Mouse (Mus musculus): Measurements from ENCODE around the gene Map1lc3b.
A peak's percentile ranks its signal among the peaks of the same experiment; 100 is the strongest.

Map1lc3b gene

DNA sequence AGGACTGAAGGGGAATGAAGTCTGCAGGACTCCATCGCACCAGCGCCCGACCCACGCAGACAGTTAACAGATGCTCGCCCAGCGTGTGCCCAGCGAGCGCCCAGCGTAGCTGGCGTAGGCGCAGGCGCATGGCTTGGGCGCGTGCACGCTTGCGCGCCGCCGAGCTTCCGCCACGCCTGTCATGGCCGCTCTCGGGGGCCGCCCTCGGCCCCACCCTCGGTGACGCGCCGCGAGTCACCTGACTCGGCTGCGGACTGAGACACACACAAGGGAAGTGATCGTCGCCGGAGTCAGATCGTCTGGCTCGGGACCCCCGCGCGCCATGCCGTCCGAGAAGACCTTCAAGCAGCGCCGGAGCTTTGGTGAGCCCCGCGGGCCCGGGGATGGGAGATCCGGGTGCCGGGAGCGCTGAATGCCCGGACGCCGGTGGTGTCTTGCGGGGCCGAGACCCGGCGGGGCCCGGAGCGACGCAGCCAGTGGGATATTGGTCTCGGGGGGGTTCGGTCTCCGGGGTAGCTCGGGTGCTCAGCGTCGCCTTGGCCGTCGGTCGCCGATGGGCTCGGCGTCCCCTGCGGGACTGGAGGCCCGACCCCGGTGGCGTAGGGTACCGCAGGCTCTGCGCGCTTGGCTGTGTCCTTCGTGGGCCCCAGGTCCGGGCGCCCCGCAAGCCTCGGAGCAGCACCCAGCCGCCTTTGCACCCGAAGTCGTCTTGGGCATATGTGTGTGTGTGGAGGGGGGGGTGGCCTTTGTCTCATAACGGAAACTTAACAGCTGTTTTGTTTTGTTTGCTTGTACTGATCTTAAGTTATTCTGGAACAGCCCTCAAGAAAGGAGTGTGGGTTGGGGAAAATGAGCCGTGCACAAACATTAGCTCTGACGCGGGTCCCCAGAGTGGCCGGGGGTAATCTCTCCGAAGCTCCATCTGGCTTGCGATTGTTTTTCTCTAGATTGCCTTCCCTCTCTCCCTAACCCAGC is at the start of gene Map1lc3b:
Gene Map1lc3b (plus strand): TSS at position 159 of the 975 bp plus-strand sequence.
- peak; percentile 97 to 98 for DNase-seq

DNA sequence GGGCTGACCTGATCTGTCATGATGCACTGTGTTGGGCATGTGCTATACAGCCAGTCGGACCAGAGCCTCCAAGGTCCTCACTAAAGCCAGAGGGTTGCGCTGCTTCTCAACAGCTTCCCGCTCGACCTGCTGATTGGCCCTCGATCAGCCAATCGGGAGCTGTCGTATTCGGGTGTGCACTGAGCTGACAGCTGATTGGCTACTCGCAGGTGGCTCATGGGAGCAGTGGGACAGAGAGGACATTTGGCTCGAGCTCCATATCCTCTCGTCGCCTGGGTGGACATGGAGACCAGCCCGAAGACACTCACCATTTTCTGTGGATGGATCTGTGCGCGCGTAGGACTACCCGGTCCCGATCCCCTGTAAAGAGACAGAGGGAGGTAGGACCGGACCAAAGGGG is 48.3 kb upstream of the Map1lc3b start:
- DNase-seq = peak in 1 of 2 experiments; percentile 19

DNA sequence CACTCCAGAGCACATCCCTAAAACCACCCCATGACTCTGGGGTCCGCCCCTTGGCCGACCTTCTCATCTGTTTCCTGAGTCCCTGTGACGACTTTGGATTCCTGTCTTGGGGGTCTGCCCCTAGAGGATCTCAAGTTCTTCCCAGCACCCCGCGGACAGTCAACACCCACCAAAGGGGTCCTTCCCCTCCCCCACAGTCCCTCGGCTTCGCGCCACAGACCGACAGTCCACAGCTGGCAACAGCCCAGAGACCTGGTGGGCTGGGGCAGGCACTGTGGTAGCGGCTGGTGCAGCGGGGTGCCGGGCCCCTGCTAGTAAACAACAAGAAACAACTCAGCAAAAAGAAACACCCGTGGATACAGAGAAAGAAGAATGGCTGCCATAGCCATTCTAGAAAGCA is 47.3 kb upstream of the Map1lc3b start:
- DNase-seq = peak in 1 of 2 experiments; percentile 30

DNA sequence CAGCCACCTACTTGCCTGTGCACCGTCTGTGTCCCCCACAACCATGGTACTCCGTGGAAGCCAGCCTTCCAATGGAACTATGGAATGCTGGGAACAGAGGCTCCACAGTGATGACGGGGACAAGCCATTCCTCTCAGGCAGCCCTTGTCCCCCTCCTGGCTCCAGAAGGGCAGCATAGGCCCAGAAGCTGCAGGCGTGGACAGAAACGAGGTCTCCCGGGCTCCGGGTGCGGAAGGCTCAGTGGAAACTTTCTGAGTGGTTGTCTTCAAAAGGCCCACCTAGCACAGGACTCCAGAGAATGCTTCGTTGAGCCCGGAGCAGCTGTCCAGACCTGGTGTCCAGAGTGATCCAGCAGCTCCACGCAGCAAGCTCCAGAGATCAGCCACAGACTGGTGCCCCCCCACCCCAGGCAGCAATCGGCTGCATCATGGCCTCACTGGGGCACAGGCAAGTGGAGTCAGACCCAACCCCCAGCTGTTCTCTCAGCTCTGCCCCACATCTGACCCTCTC is 45.8 kb upstream of the Map1lc3b start, which contains the start of gene 1700018B08Rik:
Gene 1700018B08Rik (minus strand): TSS at position 45 of the 510 bp plus-strand sequence.
- peak in 1 of 2 experiments; percentile 15 for DNase-seq

DNA sequence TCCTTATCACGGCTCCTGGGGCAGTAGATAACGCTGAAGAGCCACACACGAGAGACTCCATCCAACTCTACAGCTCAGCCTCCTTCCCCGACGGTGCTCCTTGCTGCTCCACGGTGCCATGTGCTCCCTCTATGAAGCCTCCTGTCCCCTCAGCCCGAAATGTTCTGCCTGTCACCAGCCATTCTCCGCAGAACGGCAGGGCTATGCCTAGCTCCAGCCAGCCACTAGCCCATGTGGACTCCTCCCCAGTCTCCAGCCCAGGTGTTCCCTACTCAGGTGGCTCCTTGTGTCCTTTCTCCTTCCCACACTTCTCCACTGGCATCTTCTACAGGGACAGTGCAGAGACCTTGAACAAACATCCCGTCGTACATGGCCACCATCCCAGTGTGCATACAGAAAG is 45.2 kb upstream of the Map1lc3b start:
- peak in 1 of 2 experiments; percentile 15 for DNase-seq

DNA sequence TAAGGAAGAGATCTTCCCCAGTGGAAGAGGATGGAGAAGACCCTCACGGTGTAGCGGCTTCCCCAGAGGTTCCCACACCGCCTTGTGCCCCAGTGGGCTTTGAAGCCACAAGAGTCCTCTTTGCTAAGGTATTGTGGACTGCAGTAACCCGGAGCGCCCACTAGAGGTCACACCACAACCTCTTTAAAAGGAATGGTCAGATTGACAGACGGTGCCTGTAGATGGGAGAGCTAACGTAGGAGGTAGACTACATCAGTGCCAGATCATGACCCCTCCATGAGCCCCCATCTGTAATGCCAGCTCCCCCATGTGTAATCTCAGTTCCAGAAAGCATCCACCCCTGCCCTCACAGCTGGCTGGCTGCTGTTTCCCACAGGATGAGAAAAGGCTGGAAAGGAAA is 43.0 kb upstream of the Map1lc3b start:
- peak; percentile 67 to 81 for DNase-seq

DNA sequence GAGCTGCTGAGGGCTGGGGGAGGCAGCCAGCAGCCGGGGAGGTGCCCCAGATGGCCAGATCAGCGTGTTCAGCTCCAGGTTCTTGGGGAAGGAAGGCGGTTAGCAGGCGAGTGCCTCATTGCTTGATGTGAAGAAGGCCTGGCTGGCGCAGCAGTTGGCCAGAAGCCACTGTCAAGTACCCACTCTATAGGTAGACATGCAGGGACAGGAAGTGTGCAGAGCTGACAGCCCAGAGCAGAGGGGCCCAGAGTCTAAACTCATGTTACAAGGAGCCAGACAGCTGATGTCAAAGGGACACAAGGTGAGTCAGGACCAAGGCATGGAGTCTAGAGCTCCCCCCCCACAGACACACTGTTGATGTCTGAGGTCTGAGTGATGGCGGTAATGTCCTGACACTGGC is 40.1 kb upstream of the Map1lc3b start:
- peak in 1 of 2 experiments; percentile 53 for DNase-seq

DNA sequence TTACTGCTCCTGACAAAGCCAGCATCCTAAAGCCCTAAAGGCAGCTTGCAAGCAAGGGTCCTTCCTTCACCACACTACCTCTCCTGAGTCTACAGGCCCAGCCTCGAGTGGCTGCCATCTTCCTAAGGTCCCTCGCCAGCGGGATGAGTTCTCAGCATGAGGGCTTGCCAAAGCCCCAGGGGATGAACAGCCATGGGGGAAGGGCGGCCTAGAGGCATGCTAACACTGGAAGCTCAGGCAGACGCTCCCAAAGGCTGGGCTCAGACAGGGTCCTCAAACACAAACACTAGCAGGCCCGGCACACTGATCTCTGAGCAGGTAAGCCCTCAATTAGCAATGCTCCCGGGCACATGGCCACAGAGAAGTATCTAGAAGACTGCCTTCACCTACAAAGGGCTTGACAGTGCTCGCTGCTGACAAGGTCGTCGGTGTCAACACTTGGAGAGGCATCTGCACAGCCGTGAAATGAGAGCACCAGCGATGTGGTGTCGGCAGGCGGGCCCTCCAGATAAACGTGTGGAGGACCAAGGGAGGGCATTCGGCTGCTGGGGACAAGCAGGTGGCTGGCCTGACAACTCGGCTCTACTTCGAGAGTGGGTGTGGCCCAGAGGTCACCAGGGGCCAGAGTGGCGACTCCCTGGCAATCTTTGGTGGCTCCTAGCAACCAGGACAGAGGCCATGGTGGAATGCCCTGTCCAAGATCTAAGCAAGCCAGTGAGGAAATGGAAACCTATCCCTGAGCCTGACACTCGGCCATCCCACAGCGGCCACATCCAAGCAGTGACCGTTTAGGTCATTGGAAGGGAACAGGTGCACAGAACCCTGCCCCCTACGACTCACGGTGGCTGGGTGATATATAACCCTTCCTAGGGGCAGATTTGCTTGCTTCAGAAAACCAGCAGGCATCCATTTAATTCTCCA is 38.8 kb upstream of the Map1lc3b start:
- DNase-seq = peak in 1 of 2 experiments; percentile 24

DNA sequence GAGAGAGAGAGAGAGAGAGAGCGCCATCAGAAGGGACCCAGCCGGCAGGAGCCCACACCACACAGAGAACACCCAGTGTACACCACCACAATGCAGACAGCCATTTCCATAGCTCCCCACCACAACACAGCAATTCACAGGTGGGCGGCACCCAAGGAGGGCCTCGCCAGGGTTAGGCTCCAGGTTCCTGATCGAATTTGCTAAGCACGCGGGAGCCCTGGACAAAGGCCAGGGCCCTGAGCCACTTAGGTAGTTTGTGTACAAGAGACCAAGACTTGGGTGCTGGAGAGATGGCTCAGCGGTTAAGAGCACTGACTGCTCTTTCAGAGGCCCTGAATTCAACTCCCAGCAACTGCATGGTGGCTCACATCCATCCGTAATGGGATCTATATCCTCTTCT is 37.7 kb upstream of the Map1lc3b start:
- peak in 1 of 2 experiments; percentile 21 for DNase-seq

DNA sequence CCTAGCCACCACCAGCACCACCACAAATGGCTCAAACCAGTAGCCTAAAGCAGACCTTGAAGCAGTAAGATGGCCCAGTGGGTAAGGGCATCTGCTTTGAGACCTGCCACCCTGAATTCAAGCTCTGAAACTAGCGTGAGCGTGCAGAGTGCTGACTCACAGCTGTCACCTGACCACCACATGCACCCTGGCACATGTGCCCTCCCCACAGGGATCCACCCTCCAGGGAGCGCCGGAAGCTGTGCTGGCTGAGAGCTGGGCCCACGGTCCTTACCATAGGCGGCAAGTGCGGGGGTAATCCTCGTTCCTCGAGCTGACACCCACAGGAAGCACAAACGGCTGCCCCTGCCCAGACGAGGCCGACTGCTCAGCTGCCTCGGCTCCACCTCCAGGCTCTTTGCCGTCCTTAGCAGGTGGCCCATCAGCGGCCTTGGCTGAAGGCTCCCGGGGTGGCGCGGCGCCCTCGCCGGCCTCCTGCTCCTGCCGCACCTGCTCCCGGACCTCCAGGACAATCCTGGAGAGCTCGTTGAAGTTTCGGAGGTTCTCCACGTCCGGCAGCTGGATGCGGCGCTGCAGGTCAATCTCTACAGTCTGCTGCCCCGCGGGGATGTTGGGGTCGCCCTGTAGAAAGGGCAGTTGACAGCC is 36.2 kb upstream of the Map1lc3b start:
- peak in 1 of 2 experiments; percentile 20 for DNase-seq

DNA sequence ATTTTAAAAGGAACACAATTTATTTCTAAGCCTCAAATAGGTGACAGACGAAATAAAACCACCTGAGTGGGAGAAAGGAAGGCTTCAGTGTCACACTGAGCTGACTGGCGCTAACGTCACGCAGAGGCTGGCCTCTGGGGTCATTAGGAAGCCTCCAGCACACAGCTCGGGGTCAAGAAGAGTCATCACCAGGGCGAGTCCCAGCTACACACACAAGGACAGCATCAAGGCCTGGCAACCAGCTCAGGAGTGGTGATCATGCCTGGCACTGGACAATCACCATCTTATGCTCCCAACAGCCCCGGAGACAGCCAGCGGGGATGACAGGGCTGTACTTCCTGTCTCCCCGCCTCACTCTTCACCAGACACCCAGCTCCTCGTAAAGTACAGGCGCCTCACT is 32.4 kb upstream of the Map1lc3b start:
- no peak for DNase-seq

DNA sequence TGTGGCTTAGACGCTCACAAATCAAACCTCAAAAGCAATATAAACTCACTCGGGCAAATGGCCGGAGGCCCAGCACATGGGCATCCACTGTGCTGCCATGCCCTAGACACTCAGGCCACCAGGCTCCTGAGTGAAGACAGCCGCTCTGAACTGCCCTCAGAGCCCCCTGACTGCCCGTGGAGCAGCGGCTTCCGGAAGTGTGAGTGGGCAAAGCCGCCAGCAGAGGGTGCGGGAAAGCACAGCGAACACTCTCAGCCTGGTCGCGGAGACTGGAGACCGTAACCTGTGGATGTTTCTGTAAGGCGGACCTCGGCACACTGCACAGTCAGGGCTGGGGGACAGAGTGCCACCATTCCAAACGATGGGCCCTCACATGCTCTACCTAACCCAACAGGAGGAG is 31.6 kb upstream of the Map1lc3b start:
- no peak for DNase-seq

DNA sequence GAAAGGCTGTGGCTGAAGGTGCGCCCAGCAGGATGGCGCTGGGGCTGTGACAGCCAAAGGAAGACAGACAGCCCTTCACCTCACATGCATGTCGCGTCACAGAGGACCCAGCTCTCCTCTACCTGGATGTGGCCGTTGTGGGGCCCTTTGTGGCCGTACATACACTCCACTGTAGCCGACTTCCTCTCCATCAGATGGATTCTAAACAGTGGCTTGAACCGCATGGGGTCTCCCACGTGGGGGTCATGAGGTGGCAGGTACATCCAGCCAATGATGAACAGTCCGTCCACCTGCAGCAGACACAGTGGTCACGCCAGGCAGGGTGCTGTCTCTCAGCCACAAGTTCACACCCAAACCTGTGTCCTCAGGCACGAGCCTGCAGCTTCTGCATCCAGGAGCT is 30.4 kb upstream of the Map1lc3b start:
- no peak for DNase-seq

DNA sequence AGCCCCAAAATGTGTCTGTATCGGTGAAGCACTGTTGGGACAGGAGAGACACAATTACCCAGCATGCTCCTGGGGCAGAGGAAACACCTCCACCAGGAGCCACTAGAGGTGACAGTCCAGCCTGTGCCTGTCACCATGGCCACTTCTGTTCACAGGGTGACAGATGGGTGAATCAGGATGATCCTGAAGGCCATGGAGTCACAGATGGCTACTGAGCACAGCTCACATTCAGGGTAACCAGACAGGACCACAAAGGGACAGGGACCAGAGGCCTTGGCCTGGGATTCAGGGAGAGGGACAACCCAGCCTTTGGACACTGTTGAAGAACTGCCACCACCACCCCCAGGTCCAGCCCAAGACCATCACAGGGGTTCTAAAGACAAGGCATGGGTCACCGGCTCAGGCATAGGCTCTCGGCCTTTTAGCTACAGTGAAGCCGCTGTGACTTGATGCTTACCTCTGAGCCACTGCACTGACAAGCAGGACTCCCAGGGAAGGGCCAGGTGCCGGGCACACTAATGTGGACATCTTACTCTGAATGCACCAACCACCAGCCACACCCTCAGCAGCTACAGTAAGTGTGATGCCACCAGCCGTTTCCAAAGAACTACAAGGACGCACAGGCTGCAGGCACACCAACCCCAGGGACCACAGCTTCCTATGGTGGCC is 29.6 kb upstream of the Map1lc3b start:
- DNase-seq = no peak

DNA sequence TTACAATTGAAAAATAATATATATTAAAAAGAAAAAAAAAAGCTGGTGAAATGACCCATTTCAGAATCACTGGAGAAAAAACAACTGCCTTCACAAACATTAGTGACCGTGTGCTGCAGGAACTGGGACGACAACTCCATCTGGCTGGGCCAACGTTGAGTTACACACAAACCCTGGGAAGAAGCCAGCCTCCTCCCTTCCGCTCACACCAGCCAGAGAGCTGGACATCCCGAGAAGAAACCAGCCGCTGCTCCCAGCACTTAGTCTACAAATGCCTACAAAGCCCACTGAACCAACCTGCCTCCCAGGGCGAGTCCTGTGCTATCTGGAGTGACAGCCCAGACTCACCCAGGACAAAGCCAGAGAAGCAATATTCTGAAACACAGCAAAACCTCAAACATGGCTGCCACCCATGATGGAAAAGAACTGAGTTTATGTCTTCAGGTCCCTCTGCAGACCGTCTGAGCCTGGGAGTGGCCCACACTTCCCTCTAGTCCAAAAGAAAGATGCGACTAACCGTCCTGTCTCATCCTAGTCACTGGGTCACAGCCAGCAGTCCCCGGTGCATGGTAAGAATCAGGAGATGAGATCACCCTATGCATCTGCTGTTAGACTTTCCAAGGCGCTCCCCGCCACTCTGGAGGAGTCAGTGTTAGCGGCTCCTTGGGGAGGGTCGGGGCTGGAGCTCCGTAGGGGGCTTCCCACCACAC is 28.4 kb upstream of the Map1lc3b start:
- peak in 1 of 2 experiments; percentile 61 for DNase-seq

DNA sequence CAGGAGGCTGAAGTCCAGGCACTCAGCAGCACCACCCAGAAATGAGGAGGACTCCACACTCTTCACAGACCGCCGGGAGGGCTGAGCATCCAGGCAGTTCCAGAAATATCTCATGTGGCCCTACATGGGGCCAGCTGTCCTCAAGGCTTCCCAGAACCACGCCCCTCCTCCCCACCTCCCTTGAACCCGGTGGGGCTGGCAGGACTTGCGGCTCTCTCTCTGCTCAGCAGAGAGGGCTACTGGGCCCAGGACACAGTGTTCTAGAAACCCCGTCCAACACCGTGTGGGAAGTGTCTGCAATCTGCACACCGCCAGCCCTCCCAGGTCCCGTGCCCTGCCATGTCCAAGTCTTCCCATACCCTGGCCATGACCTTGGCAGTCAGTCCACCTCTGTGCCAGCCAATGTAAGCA is 27.2 kb upstream of the Map1lc3b start:
- DNase-seq = peak in 1 of 2 experiments; percentile 64

DNA sequence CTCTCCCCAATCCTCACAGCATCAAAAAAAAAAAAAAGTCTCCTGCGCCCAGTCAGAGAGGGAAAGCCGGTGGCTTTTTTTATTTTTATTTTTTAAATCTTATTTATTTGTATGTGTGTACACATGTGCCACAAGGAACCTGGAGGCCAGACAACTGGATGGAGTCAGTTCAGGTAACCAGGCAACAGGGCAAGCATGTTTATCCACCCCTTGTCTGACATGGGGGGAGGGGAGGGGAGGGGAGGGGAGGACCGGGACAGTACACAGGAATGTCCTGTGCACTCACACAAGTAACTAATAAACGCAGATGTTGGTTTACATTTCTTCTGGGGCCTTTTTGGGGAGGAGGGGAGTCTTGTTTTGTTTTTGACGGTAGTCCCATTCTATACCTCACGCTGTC is 26.5 kb upstream of the Map1lc3b start:
- no peak for DNase-seq

DNA sequence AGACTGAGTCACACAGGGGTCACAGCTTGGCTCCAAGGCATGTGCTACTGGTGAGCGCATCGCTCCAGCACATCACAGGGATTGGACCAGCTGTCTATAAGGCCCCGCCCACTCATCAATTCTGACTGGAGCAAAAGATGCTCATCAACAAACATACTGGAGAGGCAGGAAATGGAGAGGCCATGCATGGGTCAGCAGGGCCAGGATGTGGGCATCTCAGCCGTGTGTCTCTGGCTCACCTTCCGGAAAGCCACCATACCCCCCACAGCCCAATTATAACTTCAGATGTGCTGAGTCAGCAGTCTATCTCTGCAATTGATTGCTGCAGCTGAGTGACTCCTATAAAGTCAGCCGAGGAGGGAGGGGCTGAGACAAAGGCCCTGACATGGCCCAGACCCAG is 21.8 kb upstream of the Map1lc3b start:
- no peak for DNase-seq

DNA sequence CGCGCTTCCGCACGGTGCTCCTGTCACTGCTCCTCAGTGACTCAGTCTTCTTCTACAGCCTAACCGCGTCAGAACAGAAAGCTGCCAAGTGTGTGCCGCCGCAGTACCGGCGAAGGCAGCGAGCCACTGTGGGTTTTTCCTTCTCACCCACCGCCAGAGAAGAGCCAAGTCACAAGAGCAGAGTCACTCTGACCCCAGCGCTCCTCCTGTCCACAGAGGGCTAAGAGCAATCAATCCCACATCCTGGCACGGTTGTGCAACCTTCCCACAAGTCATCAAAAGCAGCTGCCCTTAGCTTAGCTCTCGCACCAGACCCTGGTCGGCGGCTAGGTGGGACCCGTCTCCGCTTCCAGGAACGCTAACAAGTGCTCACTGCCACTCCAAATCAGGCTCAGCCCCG is 19.8 kb upstream of the Map1lc3b start:
- peak; percentile 55 to 71 for DNase-seq

DNA sequence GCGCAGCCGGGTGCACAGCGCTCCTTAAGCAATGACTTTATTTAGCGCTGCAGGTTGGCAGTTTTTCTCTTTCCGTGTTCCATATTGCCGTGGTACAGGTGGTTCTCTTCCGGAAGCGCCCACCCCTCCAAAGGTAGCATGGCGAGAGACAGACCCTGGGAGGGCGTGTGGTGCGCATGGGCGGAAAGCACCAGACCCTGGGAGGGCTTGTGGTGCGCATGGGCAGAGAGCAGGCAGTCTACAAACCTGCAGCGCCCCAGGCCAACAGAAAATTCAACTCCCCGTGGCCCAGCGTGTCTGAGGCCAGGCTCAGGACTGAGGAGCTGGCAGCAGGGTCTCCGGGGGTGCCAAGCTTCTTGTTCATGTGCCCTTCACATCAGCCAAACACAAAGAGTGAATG is 19.4 kb upstream of the Map1lc3b start:
- DNase-seq = no peak

DNA sequence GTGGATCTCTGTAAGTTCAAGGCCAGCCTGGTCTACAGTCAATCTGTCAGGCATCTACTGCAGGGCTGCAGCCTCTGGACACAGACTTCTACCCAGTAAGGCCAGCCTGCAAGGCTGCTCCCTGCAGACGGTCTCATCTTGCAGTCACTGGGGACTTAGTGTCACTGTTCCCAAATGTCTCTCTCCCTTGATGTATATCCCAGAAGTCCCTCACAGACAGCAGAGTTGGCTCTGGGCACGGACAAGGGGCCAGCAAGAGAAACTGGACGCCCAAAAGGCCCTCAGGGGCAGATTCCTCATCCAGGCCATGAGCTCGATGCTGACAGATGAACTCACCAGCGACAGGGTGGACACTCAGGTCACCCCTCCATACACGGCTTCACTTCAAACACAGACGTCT is 18.0 kb upstream of the Map1lc3b start:
- DNase-seq = no peak
